Mouse (Mus musculus): Measurements from ENCODE around the gene Hist1h2ai.

DNA sequence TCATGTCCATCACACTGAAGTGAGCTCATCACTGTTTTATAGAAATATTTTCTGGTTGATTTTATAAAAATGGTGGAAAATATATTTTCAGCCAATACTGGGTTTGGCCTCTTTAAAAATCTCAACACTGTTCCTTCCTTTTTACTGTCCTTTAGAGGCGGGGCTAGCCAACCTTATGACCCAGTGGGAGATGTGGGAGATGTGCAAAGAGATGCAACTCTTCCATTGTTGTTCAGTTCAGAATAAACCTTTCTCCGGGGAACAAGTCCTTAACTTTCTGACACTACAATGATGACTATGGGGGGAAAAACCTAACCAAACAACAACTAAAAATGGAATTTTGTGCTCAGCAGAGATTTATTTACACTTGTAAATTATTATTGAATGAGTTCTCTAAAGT is 38.9 kb upstream of the Hist1h2ai start, which contains the start of gene Olfr1360:
- TF ChIP-seq CTCF (IDR thresholded peaks at IDR 0.05; ENCODE audit: insufficient read depth, low read length) (no peak), POLR2A (IDR thresholded peaks at IDR 0.05; ENCODE audit: borderline replicate concordance, extremely low read depth, low read depth, low read length) (no peak)

All from lung, adult 2 months (tissue).